Mouse (Mus musculus): ENCODE measurements around the gene Cep112.
"Not testable (repeated sequence)": the region's sequence is repeated elsewhere in the genome, so short reads cannot be mapped to it uniquely, and the experiment has no call there.

Cep112 gene

GRCm38 (mm10) chr11:108799695-108800094, 374.7 kb downstream of the Cep112 start:
- peak; percentile 18 for DNase-seq (ENCODE audit: low spot score in 2 of 2)

GRCm38 (mm10) chr11:108804030-108804429, 379.0 kb downstream of the Cep112 start:
- DNase-seq (ENCODE audit: low spot score in 2 of 2): no peak

GRCm38 (mm10) chr11:108805947-108806346, 381.0 kb downstream of the Cep112 start:
- DNase-seq (ENCODE audit: low spot score in 2 of 2): no peak

- no peak for DNase-seq (ENCODE audit: low spot score in 2 of 2)
These were observed 384.6 kb downstream of the Cep112 start for GRCm38 (mm10) chr11:108809626-108810025.

- DNase-seq (ENCODE audit: low spot score in 2 of 2): no peak
These were observed 396.8 kb downstream of the Cep112 start for GRCm38 (mm10) chr11:108821771-108822170.

- no peak for DNase-seq (ENCODE audit: low spot score in 2 of 2)
These were observed 397.3 kb downstream of the Cep112 start for GRCm38 (mm10) chr11:108822257-108822656.

- no peak for DNase-seq (ENCODE audit: low spot score in 2 of 2)
These were observed 402.3 kb downstream of the Cep112 start for GRCm38 (mm10) chr11:108827321-108827720.

- DNase-seq (ENCODE audit: low spot score in 2 of 2): no peak
These were observed 403.5 kb downstream of the Cep112 start for GRCm38 (mm10) chr11:108828374-108829025.

GRCm38 (mm10) chr11:108836706-108837105, 411.7 kb downstream of the Cep112 start:
- DNase-seq (ENCODE audit: low spot score in 2 of 2): no peak

- no peak for DNase-seq (ENCODE audit: low spot score in 2 of 2)
These were observed 415.2 kb downstream of the Cep112 start for GRCm38 (mm10) chr11:108840195-108840594.

- no peak for DNase-seq (ENCODE audit: low spot score in 2 of 2)
These were observed 417.8 kb downstream of the Cep112 start for GRCm38 (mm10) chr11:108842765-108843164.

- DNase-seq (ENCODE audit: low spot score in 2 of 2): no peak
These were observed 421.0 kb downstream of the Cep112 start for GRCm38 (mm10) chr11:108845971-108846370.

- no peak for DNase-seq (ENCODE audit: low spot score in 2 of 2)
These were observed 421.5 kb downstream of the Cep112 start for GRCm38 (mm10) chr11:108846479-108846878.

GRCm38 (mm10) chr11:108851771-108852170, 426.8 kb downstream of the Cep112 start:
- DNase-seq (ENCODE audit: low spot score in 2 of 2): no peak

GRCm38 (mm10) chr11:108857254-108857653, 432.3 kb downstream of the Cep112 start:
- no peak for DNase-seq (ENCODE audit: low spot score in 2 of 2)

- peak; percentile 59 to 63 for DNase-seq (ENCODE audit: low spot score in 2 of 2)
These were observed 432.8 kb downstream of the Cep112 start for GRCm38 (mm10) chr11:108857678-108858338.

- no peak for DNase-seq (ENCODE audit: low spot score in 2 of 2)
These were observed 433.4 kb downstream of the Cep112 start for GRCm38 (mm10) chr11:108858339-108858804.

- DNase-seq (ENCODE audit: low spot score in 2 of 2): no peak
These were observed 433.9 kb downstream of the Cep112 start for GRCm38 (mm10) chr11:108858846-108859245.

GRCm38 (mm10) chr11:108862360-108862759, 437.4 kb downstream of the Cep112 start:
- no peak for DNase-seq (ENCODE audit: low spot score in 2 of 2)

- DNase-seq (ENCODE audit: low spot score in 2 of 2): no peak
These were observed 440.8 kb downstream of the Cep112 start for GRCm38 (mm10) chr11:108865746-108866145.

GRCm38 (mm10) chr11:108867538-108867937, 442.5 kb downstream of the Cep112 start:
- no peak for DNase-seq (ENCODE audit: low spot score in 2 of 2)

GRCm38 (mm10) chr11:108871284-108871683, 446.3 kb downstream of the Cep112 start:
- DNase-seq (ENCODE audit: low spot score in 2 of 2): not testable (repeated sequence)

GRCm38 (mm10) chr11:108871748-108872147, 446.8 kb downstream of the Cep112 start:
- no peak for DNase-seq (ENCODE audit: low spot score in 2 of 2)
